Mouse (Mus musculus) embryo, embryonic 10 days (tissue): ENCODE data around the gene Lhx8.

Experiments used
- DNase-seq: peaks from one replicate; pipeline ENCODE4 v3.0.0-alpha.2; 2015; ENCODE audit warnings: low spot score

Gene Lhx8

GRCm38 (mm10) chr3:154330181-154331002, at the start of gene Lhx8:
Gene Lhx8 (minus strand): TSS chr3:154330659.
- DNase-seq = peak; percentile 69

DNA sequence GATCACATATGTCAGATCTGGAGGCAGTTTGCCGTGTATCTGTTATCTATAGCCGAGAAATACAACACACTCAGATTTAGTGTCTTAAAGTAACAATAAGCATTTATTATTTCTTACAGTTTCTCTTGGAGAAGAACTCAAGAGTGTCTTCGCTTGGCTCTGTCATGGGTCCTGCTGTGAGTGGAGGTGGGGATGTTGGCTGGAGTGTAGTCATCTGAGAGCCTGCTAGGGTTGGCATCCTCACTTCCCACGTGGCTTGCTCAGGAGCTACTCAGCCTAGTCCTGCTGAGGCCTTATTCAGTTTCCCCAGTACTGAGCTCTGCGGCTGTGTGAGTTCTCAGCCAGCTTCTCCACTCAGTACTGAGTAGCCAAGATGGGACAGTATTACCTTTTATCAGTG, 43.1 kb upstream of the Lhx8 start:
- no peak for DNase-seq

GRCm38 (mm10) chr3:154372688-154373087, 42.2 kb upstream of the Lhx8 start:
- no peak for DNase-seq

DNA sequence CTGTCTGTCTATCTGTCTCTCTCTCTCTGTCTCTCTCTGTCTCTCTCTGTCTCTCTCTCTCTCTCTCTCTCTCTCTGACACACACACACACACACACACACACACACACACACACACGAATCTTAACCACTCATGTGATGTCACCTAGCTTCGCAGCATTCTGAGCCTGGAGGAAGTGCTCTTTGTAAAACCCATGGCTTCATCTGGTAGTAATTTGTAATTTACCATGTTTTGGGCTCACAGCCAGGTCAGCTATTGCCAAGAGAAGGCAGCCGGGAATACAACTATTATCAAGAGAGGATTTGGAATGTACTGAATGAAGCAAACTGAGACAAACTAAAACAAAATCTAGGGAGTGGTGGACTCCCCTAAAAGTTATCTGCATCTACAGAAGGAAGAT, 36.9 kb upstream of the Lhx8 start:
- DNase-seq = no peak

DNA sequence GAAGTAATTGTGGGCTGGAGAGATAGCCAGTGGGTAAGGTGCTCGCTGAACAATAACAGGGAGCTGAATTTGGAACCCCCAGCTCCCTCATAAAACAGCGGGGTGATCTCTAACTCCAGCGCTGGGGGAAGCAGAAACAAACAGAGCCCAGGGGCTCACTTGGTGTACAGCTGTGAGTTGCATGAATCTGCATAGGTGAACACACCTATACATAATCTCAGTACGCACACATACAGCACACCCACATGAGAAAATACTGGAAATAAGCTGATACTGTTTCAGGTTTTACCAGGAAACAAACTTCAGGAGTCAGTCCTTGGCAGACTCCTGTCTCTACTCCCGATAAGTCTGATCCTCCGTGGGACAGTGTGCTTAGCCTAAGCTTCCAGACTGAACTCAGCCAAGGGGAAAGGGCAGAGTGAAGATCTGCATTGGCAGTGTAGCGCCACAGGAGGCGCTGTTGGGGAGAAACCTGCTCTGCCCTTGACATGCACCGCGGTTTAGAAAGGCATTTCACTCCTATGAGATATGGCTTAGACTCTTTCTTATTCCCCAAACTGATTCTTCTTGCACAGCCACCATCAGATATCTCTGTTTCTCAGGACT, 34.2 kb upstream of the Lhx8 start:
- DNase-seq = peak; percentile 82

DNA sequence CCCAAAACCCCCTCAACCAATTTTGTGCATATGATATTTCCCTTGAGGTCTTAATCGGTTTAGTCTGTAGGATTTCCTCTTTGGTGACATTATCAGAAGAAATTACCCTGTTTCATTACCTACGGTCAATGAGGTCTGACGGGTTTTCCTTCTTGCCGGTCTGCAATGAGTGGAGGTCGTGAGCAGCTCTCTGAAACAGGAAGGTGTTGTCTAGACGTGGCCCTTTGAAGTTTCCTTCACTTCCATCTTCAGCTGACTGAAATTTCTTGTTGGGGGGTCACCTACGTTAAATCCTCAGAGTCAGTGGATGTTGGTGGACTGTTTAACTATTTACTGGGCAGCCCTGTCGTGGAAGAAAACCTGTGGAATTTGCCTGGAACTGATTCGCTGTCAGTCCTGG, 33.0 kb upstream of the Lhx8 start:
- no peak for DNase-seq

DNA sequence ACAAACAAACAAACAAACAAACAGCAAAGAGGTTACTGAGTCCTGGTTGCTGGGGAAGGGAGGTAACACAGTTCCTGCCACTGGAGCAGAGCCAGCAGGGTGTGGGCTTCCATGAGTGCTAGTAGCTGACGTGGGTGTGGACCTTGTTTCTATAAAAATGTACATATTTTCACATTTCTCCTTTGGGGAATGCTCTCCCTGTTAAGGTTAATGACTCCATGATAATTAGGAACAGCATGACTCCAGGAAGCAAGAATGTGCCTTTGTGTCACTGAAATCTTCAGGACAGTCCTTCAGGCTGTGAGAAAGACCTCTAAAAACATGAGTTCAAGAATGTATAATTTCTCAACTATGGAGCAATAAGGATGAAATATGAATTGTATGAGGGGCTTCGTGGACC, 28.8 kb upstream of the Lhx8 start:
- no peak for DNase-seq

GRCm38 (mm10) chr3:154340294-154340914, 9.9 kb upstream of the Lhx8 start:
- no peak for DNase-seq

- DNase-seq = no peak
Observed at GRCm38 (mm10) chr3:154339649-154340260, 9.3 kb upstream of the Lhx8 start.

GRCm38 (mm10) chr3:154334806-154335205, 4.3 kb upstream of the Lhx8 start:
- no peak for DNase-seq

DNA sequence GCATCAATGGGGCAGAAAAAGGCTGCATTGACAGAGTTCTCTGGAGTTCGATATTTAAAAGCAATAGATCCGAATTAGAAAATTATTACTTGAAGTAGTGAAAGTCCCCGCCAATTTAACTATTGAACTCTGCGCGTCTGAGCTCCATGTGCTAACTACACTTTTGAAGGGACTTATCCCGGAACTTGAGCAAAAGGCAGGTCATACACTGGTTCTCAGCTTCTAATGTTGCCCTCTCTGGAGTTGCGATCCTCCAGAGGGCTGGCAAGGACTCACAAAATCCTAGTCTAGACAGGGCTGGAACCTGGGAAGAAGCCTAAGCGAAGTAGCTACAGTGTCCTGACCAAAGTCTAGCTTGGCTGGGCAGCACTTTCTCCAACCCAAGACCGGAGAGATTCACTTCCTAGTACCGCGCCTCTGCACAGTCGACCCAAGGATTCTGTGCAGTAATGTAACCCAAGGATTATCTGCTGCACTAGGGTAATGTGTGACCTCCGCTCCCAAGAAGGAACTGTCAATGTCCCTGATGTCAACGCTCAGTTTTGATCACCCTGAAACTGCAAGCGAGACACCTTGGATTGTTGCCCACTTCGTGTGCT, 3.0 kb upstream of the Lhx8 start:
- peak; percentile 27 for DNase-seq

DNA sequence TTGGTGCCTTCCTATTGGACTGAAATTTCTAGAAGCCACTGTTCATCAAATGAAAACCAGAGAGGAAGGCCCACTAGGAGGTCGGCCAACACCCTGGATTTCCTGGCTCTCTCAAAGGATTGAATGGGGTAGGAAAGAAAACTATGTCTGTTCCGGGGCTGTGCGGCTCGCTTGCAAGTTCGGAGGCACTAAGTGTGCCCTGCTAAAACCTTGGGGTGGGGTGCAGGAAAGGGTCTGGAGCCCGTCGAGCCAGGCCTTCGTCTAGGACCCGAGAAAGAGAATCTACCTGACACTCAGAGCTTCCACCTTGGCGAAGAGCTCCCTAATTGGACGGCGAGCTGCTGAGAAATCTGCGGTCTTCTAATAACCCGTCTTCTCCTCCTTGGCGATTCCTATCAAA, 2.5 kb upstream of the Lhx8 start:
- no peak for DNase-seq

GRCm38 (mm10) chr3:154332213-154332530, 1.7 kb upstream of the Lhx8 start:
- DNase-seq = no peak

DNA sequence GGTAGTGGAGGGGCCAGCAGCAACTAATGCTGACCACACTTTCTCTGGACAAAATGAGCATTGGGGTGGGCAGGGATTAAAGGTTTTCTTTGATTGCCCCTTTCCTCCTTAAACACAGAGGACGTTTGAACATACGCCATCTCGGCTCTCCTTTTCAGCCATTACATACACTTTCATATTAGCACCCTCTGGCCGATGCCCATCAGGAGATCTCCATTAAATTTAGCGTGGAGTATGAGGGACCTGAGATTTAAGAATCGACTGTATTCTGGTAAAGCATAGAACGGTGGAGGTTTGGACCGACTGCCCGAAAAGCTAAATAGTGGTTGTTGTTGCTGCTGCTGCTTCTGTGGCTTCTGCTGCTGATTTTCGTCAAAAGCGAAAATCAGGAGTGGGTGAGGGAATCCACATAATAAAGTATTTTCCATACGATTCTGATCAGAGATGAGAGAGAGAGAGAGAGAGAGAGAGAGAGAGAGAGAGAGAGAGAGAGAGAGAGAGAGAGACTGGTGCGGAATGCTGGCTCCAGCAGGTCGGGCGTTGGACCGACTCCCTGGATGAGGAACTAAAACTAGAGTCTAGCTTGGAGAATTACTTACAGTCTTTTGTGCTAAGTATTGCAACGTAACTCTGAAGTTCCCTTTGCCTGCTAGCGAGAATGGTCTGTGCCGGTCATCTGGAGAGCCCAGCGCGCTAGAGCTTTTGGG, 1.2 kb upstream of the Lhx8 start:
- peak; percentile 34 for DNase-seq

DNA sequence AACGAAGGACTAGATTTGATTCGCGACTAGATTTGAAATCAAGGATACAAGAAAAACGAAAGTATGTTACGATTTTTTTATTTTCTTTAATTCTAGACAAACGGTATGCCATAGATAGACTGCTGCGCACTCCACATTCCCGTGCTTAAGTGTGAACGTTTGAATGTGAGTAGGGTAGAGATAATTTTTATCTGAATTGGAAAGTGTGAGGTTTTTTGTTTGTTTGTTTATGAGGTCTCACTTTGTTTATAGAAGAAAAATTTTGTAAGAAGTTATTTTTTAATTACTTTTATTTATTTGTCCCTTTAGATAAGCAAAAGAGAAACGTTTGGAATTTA, 513 bp upstream of the Lhx8 start:
- DNase-seq = no peak

DNA sequence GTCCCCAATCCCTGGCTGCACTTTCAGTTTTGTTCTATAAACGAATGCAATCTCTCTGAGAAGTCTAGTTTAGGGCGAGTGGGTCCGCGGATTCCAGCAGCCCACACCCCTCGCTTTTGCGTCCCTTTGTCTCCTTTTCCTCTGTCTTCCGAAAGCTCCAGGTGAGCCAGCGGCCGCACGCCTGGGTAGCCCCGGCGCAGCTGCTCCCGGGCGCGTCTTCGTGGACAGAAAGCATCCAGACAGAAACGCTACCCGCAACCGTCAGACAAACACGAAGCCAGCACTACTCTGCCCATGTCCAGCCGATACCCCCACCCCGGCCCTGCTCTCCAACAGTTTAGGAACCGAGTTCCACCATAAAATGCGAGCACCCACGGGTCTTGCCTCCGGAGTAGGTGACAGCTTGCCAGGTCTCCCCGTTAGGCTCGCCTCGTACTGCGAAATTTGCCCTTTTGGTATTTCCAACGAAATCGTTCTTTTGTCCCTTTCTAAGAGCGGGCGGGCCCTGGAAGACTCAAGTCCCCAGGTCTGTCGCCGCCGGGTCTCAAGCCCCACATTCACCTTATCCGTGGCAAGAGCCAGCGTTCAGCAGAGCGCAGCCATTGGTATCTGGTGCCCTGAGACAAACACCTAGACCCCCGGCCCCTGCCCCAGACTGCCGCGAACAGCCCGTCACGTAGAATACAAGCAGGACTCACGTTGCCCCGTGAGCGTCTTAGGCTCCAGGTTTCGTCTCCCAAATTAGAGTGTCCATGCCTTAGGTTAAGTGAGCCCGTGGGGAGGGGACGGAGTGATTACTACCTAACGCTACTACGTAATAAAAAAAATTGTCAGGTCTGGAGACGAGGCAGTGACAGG, 907 bp downstream of the Lhx8 start:
- DNase-seq = peak; percentile 48

GRCm38 (mm10) chr3:154328721-154329322, 1.6 kb downstream of the Lhx8 start:
- no peak for DNase-seq

DNA sequence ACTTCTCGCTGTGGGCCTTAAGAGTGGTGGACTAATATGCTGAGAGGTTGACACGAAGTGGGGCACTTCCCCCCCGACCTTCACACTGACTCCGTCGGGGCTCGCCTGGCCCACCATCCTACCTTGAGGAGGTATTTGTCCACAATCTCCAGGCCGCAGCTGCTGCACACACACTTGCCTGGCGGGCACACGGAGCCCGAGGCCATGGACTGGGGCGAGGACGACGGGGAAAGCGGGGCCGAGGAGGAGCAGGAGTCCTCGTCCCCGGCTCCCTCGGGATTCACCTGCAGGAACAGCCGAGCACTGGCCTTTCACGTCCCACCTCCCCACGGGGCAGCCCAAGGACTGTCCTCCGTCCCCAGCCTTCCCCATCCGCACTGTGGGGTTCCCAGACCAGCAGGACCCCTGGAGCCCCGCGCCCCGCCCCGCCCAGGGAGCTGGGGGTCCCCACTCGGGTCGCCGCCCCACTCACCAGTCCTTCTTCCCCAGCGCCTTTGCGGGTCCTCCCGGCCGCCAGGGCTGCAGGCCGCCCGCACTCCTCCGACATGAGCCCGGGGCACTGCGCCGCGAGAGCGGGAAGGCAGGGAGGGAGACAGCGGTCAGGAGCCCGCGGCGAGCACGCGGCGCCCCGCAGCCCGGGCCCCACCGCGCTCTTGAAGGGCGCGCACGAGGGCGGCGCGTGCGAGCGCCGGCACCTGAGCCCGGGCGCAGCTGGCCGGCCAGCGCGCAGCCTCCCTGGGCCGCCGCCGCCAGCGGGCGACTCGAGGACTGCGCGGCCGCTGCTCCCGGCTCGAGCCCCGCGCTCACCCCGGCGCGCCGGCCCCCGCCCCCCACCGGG, 2.4 kb downstream of the Lhx8 start:
- DNase-seq = peak; percentile 46

GRCm38 (mm10) chr3:154327110-154327882, 3.2 kb downstream of the Lhx8 start:
- DNase-seq = no peak
